Mouse (Mus musculus): Measurements from ENCODE around the gene Nr6a1. TPM values are rescaled to one million over a fixed set of nuclear protein-coding genes. Genes with fewer than 3 reads are reported as not detected.

Gene Nr6a1
- polyA plus RNA-seq, 1 experiment from 2014 or later, result 3.1 TPM

DNA sequence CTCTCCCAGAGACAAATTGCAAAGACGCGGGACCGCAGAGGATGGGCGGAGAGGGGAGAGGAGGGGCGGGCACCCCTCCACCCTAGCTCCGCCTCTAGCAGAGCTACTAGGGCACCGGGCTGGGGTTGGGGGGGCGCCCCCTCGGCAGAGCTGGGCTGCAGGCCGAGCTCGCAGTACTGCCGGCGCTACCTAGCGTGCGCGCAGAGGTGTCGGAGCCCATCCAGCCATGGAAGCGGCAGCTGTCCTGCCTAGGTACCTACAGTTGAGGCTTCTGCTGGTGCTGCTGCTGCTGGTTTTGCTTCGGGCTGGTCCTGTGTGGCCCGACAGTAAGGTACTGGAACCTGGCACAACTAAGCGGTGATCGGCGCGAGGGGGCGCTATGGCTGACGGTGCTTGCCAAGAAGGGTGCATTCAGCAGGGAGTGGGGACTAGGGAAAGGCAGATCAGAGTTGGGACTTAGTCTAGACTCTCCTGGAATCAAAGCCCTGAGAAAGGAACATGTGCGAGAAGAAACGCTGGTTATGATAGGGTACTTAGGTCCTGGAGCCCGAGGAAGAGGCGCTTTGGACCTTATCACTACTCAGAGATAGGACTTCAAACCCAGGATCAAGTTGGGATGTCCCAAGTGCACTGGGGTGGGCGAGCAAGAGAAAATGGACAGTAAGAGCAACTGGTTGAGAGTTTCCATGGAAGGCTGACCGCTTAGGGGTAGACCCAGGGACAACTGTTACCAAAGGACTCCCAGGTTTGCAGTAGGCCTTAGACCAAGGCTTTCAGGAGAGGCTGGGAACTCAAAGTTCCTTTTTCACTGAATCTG, 4.6 kb upstream of the Nr6a1 start, which contains the start of gene Olfml2a:
Gene Olfml2a, plus strand, starts transcription at position 128 of the 817 bp plus-strand sequence.
- H3K27me3 ChIP-seq, result peaks cover 6% of the 10 kb centered on the region; the same call in 1 of the 2 replicates
- no peak within 1 kb of the TSS for H3K27ac ChIP-seq
- WGBS, result 8% methylated on average over 31 of the region's 32 CpGs
- peak within 1 kb of the TSS; percentile 89 for H3K4me2 ChIP-seq
- H3K9ac ChIP-seq, result peak within 1 kb of the TSS; percentile 67
- H3K36me3 ChIP-seq, result no peaks in the 10 kb centered on the region
- H3K9me3 ChIP-seq, result no peaks in the 10 kb centered on the region
- peak; percentile 64 for ATAC-seq (ENCODE audit: low FRiP score)
- peak within 1 kb of the TSS; percentile 44 for H3K4me3 ChIP-seq
- peaks cover 19% of the 10 kb centered on the region for H3K4me1 ChIP-seq (replicated peaks)

DNA sequence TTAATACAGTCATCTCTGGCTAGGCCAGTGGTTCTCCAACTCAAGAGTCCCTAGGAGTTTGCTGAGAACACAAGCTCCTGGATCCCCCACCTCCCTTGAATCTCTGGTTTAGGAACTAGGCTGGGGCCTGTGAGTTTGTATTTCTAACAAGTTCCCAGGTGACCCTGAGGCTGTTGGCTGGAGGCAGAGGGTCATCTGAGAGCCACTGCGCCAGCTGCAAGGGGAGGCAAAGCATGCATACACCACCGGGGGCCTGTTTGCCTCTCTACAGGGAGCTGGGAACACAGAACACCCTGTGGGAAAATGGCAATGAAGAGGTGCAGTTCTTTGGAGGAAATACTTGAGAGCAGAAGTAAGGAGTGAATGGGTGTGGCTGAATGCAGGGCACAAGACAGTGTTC, 2.8 kb upstream of the Nr6a1 start:
- H3K36me3 ChIP-seq, result no peaks in the 10 kb centered on the region
- H3K9me3 ChIP-seq, result no peaks in the 10 kb centered on the region
- WGBS, result 63% methylated on average over 2 of the region's 2 CpGs
- H3K4me2 ChIP-seq, result no peak overlapping the region
- no peak for ATAC-seq (ENCODE audit: low FRiP score)
- H3K9ac ChIP-seq, result no peak overlapping the region
- no peak overlapping the region for H3K27ac ChIP-seq
- H3K4me1 ChIP-seq (replicated peaks), result peaks cover 22% of the 10 kb centered on the region
- no peak overlapping the region for H3K4me3 ChIP-seq
- peaks cover 6% of the 10 kb centered on the region; the same call in 1 of the 2 replicates for H3K27me3 ChIP-seq

DNA sequence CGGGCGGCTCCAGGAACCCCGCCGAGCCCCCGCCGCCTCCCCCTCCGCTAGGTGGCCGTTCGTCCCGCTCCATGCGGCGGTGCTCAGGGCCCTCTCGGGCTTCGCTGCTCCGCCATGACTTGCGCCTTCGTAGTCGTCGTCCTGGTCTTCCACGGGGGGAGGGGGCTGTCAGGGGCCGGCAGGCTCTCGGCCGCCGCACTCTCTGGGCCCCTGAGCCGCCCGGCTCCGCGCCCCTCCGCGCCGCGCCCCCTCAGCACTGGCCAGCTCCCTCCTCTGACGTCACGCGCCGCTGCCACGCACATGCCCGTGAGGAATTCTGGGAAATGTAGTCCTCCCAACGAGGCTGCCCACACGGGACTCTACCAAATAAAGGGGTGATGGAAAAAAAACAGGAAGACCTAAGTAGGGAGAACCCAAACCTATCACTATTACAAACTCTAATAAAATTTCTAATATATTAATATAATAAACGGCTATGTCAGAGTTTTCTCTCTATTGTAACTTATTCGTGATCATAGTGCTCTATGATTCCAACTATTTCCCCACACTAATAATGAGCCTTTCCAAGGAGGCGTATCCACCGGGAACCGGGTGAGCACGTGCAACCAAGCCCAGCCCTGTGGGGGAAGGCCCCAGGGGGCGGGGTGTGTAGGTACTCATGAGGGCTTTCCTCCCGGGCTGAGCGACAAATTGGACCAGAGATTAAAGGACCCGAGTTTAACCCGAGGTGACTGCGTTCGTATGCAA, 1.2 kb downstream of the Nr6a1 start:
- WGBS, result 1% methylated on average over 47 of the region's 53 CpGs
- H3K27me3 ChIP-seq, result peaks cover 6% of the 10 kb centered on the region; the same call in 1 of the 2 replicates
- H3K9ac ChIP-seq, result peak overlapping the region; percentile 86
- H3K36me3 ChIP-seq, result no peaks in the 10 kb centered on the region
- peaks cover 19% of the 10 kb centered on the region for H3K4me1 ChIP-seq (replicated peaks)
- H3K4me3 ChIP-seq, result peak overlapping the region; percentile 80
- H3K27ac ChIP-seq, result peak overlapping the region; percentile 69
- no peaks in the 10 kb centered on the region for H3K9me3 ChIP-seq
- ATAC-seq (ENCODE audit: low FRiP score), result peak; percentile 93
- peak overlapping the region; percentile 86 for H3K4me2 ChIP-seq

DNA sequence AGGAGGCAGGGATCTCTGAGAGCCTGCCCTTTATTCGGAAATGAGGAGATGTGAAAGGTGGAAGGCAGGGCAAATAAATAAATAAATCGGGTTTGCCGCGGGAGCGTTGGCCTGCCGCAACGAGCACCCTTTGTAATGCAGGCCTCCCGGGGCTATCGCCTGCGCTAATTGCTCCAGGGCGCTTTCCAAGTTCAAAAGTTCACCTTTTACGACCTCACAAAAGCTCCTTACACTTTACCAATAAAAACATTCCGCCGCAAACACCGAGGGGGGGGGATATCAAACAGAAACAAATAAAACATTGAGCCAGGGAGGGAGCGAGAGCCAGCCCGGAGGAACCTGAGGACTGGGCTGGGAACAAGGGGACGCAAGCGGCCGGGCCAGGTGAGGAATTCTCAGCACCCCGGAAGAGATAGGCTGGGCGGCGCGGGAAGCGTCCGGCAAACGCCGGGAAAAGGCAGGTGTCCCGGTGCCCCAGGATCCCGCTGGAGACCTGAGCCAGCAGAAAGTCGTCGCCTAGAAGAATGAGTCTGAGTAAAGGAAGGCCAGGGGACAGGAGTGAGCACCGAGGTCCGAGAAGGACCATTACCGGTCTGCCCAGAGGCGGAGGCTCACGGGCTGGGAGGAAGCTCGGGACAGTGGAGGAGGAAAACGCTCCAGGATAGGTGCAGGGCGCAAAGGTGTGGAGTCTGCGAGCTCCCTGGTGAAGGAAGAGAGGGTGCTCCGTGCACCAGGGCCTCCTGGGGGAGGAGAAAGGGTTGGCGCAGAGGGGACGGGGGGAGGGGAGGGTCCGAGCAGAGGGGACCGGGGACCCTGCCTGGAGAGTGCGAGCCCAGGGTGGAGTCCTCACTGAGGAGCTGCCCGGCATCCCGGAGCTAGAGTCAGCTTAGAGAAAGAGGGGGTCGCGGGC, 2.1 kb downstream of the Nr6a1 start:
- H3K36me3 ChIP-seq, result no peaks in the 10 kb centered on the region
- H3K27ac ChIP-seq, result peak overlapping the region; percentile 69
- peaks cover 19% of the 10 kb centered on the region for H3K4me1 ChIP-seq (replicated peaks)
- H3K4me2 ChIP-seq, result peak overlapping the region; percentile 86
- peaks cover 2% of the 10 kb centered on the region; the same call in 1 of the 2 replicates for H3K27me3 ChIP-seq
- ATAC-seq (ENCODE audit: low FRiP score), result peak; percentile 79
- peak overlapping the region; percentile 86 for H3K9ac ChIP-seq
- H3K9me3 ChIP-seq, result no peaks in the 10 kb centered on the region
- under 1% methylated on average over 47 of the region's 51 CpGs for WGBS
- peak overlapping the region; percentile 80 for H3K4me3 ChIP-seq

DNA sequence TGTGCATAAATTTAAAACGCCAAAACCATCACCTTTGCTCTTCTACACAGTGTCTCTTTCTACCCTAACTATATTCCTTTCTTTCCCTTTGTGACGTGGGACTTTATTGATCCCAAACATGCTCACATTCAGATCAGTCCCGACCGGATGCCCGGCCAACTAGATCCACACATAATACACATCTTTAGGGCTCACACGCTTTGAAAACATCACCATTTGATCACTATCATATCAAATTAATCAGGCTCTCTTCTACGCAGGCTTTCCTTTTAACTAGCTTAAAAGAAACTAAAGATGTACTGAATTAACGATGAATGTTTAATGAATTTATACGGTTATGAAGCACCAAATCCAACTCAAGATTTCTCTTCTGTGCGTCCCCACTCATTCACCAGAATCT, 2.9 kb downstream of the Nr6a1 start:
- Histone ChIP-seq H3K27ac (no peak overlapping the region), H3K36me3 (no peaks in the 10 kb centered on the region), H3K4me3 (peak overlapping the region; percentile 80), H3K27me3 (no peaks in the 10 kb centered on the region), H3K9ac (peak overlapping the region; percentile 86), H3K4me2 (peak overlapping the region; percentile 86), H3K4me1 (replicated peaks) (peaks cover 19% of the 10 kb centered on the region), H3K9me3 (no peaks in the 10 kb centered on the region)
- 3% methylated on average over 10 of the region's 10 CpGs for WGBS
- ATAC-seq (ENCODE audit: low FRiP score), result no peak

DNA sequence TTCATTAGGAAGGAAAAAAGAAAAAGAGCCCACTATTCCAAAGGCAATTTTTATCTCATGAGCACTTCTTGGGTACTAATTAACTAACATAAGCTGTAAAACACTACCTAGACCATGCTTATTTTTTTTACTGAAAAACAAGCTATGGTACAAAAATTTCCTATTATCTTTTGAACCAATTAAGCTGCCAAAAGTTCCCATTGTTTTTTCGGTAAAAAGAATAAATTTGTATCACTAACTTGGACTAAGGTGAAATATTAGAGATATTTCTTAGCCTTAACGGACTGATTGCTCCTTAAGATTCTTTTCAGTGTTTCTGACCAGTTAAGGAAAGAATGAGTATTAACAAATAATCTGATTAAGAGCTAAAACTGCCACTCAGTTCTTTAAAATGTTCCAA, 3.6 kb downstream of the Nr6a1 start:
- Histone ChIP-seq H3K4me2 (peak overlapping the region; percentile 86; the same call in 1 of the 2 replicates), H3K9ac (no peak overlapping the region), H3K27me3 (no peaks in the 10 kb centered on the region), H3K27ac (no peak overlapping the region), H3K9me3 (no peaks in the 10 kb centered on the region), H3K4me1 (replicated peaks) (peaks cover 19% of the 10 kb centered on the region), H3K4me3 (no peak overlapping the region), H3K36me3 (no peaks in the 10 kb centered on the region)
- WGBS, result 32% methylated on average over 2 of the region's 2 CpGs
- no peak for ATAC-seq (ENCODE audit: low FRiP score)

DNA sequence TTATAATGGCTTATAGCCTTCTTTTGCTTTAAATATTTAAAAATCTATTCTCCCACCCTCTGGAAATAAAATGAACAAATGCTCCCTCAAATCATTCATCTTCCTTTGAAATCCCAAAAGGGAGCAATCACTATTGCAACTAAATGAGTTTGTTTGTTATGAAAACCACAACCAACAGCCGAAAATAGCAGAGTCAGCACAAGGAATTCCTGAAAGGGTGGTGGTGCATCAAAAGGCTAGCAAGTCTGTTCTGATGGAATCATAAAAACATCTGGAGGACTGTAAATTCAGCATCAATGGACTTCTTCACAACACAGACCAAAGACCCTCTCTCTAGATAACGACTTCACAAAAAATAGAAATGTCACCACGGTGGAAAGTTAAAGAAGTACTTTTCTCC, 4.0 kb downstream of the Nr6a1 start:
- Histone ChIP-seq H3K27ac (no peak overlapping the region), H3K4me3 (no peak overlapping the region), H3K36me3 (no peaks in the 10 kb centered on the region), H3K27me3 (no peaks in the 10 kb centered on the region), H3K4me1 (replicated peaks) (peaks cover 19% of the 10 kb centered on the region), H3K4me2 (no peak overlapping the region), H3K9me3 (no peaks in the 10 kb centered on the region), H3K9ac (no peak overlapping the region)
- ATAC-seq (ENCODE audit: low FRiP score), result no peak
- 21% methylated on average over 3 of the region's 3 CpGs for WGBS

DNA sequence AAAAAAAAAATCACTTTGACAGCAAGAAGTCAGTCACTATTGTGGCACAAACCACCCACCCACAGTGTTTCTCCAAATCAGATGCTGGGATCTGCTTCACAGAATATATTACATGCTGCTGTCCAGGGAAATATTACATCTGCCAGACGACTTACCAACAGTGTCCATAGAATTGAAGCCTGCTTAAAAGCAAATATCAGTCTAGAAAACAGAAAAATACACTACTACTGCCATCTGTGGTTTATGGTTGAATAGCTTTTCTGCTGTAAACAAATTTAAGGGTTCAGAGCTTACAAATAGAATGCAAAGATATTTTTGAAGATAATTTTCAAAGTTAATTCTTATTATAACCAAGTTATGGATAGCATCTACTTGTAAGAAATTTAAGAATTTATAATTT, 6.1 kb downstream of the Nr6a1 start:
- ATAC-seq (ENCODE audit: low FRiP score), result no peak
- 12% methylated on average over 1 of the region's 1 CpGs for WGBS
- Histone ChIP-seq H3K4me1 (replicated peaks) (peaks cover 15% of the 10 kb centered on the region), H3K9ac (no peak overlapping the region), H3K27me3 (no peaks in the 10 kb centered on the region), H3K4me3 (no peak overlapping the region), H3K27ac (no peak overlapping the region), H3K4me2 (no peak overlapping the region), H3K9me3 (no peaks in the 10 kb centered on the region), H3K36me3 (no peaks in the 10 kb centered on the region)

DNA sequence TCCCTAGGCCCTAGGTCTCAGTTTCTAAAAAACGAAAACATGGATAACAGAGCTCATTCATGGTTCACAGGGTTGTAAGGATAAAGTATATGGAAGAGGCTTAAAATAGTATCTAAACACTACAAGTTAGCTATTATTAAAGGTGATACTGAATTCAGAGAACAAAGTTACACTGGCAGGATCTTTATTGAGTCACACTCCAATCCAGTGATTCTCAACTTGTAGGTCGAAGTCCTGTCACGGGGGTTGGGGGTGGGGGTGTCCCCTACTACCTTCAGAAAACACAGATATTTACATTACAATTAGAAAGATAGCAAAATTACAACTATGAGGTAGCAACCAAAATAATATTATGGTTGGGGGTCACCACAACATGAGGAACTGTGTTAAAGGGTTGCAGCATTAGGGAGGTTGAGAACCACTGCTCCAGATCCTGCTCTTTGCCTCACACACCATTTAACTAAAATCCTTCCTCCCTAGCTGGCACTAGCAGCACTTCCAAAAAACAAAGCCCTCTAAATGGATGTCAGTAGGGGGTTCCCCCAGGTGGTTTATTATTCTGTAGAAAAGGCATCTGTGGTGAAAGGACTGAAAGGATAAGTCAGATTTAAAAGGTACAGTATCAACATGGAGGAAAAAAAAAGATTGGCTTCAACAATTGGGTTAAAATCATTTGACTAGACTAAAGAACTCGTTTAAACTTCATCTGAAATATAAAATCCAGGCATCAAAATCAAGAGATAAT, 10.4 kb downstream of the Nr6a1 start:
- no peak overlapping the region for H3K4me2 ChIP-seq
- 14% methylated on average over 4 of the region's 4 CpGs for WGBS
- H3K4me3 ChIP-seq, result no peak overlapping the region
- no peak for ATAC-seq (ENCODE audit: low FRiP score)
- no peaks in the 10 kb centered on the region for H3K36me3 ChIP-seq
- no peaks in the 10 kb centered on the region for H3K27me3 ChIP-seq
- no peak overlapping the region for H3K9ac ChIP-seq
- H3K27ac ChIP-seq, result no peak overlapping the region
- H3K4me1 ChIP-seq (replicated peaks), result peaks cover 14% of the 10 kb centered on the region
- no peaks in the 10 kb centered on the region for H3K9me3 ChIP-seq

DNA sequence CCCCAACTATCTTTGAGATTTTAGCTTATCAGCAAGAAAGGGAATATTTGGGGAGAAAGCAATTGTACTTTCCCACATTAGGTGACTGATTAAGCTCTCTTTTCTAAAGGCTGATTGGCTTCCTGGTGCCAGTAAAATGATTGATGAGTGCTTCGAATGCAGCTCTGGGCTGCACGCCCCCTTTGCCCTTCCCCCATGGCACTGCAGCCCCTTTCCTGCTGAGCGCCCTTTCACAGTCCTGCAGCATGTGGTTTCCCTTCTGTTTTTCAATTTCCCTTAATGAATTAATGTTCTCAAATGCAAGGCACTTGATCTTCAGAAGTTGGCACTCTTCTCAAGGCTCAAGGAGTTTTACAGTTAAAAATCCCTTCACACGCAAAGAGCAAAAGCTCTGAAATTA, 12.5 kb downstream of the Nr6a1 start:
- H3K27ac ChIP-seq, result peak overlapping the region; percentile 1; the same call in 1 of the 2 replicates

DNA sequence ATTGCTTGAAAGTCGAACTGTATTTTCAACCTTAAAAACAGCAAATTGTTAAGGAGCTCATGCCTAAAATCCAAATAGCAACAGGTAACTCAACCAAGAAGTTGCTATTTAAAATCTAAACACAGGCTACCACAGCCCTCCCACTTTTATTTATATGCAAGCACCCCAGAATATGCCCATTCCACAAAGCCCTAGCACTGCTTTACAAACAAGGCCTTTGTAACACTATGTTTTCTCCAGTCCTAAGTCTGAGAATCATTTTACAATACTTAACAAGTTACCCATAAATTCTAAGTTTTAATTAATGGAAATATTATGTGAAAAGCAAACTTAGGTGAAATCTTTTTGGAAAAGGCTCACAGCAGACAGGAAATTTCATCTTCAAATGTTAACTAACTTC, 13.0 kb downstream of the Nr6a1 start:
- H3K27me3 ChIP-seq, result no peaks in the 10 kb centered on the region
- H3K9me3 ChIP-seq, result no peaks in the 10 kb centered on the region
- no peak overlapping the region for H3K27ac ChIP-seq
- H3K4me1 ChIP-seq (replicated peaks), result peaks cover 11% of the 10 kb centered on the region
- ATAC-seq (ENCODE audit: low FRiP score), result no peak
- no peaks in the 10 kb centered on the region for H3K36me3 ChIP-seq
- no peak overlapping the region for H3K9ac ChIP-seq
- H3K4me2 ChIP-seq, result no peak overlapping the region
- 33% methylated on average over 1 of the region's 1 CpGs for WGBS
- H3K4me3 ChIP-seq, result no peak overlapping the region

More for the DNA sequence above, 12.5 kb downstream of the Nr6a1 start:
- WGBS, result 12% methylated on average over 4 of the region's 4 CpGs
- no peaks in the 10 kb centered on the region for H3K9me3 ChIP-seq
- no peak overlapping the region for H3K9ac ChIP-seq
- H3K27me3 ChIP-seq, result no peaks in the 10 kb centered on the region
- peaks cover 11% of the 10 kb centered on the region for H3K4me1 ChIP-seq (replicated peaks)
- ATAC-seq (ENCODE audit: low FRiP score), result peak; percentile 82; the same call in 1 of the 2 replicates
- no peak overlapping the region for H3K4me3 ChIP-seq
- H3K4me2 ChIP-seq, result no peak overlapping the region
- H3K36me3 ChIP-seq, result no peaks in the 10 kb centered on the region
